In genomic region chr6:53982612-53983011, GRCm38 (mm10) we compare ENCODE assay signal across 17 mouse cellular contexts. TPM values are rescaled to one million over a fixed set of nuclear protein-coding genes. Genes with fewer than 3 reads are reported as not detected.
DNase-seq lines count a peak whose midpoint lies in the region; ATAC-seq and TF ChIP-seq lines count a peak whose summit lies in the region.
"Had no signal": no experiment of that assay in that cellular context is flagged by ENCODE, and none has a peak within 500 bp of the region (broad histone marks: within the 10 kb centered on the region; RNA-seq: fewer than 3 reads in every experiment).

No protein-coding gene starts in this region.

- H3K4me2 ChIP-seq in midbrain, embryonic 16.5 days (ENCODE audit: low read length): no peak overlapping the region
- H3K4me2 ChIP-seq: heart, embryonic 15.5 days; liver, embryonic 12.5 days; midbrain, embryonic 13.5 days had no signal

- TF ChIP-seq POLR2A in heart, adult 2 months (IDR thresholded peaks at IDR 0.05; ENCODE audit: insufficient read depth, low read depth, low read length): no peak

- no peak for ATAC-seq in midbrain, embryonic 16.5 days
- ATAC-seq: inflammation-experienced regulatory T-cells, adult 6 months; liver, embryonic 12.5 days; midbrain, embryonic 13.5 days had no signal

- WGBS in heart, adult 2 months: 54% methylated on average over 4 of the region's 4 CpGs
- 63% methylated on average over 4 of the region's 4 CpGs for WGBS in midbrain, embryonic 10.5 days
- 71% methylated on average over 4 of the region's 4 CpGs for WGBS in midbrain, embryonic 16.5 days

- no peak overlapping the region for H3K27ac ChIP-seq in heart, adult 2 months
- H3K27ac ChIP-seq in midbrain, embryonic 10.5 days (replicated peaks): peak overlapping the region; percentile 59; the same call in 1 of the 2 replicates
- no peak overlapping the region for H3K27ac ChIP-seq in midbrain, embryonic 16.5 days (ENCODE audit: low read length)
- H3K27ac ChIP-seq: heart, embryonic 15.5 days; liver, embryonic 12.5 days; midbrain, embryonic 13.5 days had no signal

- DNase-seq in heart, adult 2 months: no peak
- no peak for DNase-seq in heart, postnatal 14 days
- no peak for DNase-seq in midbrain, embryonic 10.5 days (ENCODE audit: low spot score)
- peak; percentile 55 for DNase-seq in lung, postnatal 10 days
- DNase-seq in thymus, postnatal 25 days: peak; percentile 15
- DNase-seq in cerebellum, postnatal 10 days: no peak
- DNase-seq in spleen, adult 12 weeks (ENCODE audit: low spot score): no peak
- DNase-seq: cerebellum, postnatal 14 days; right cerebral cortex, postnatal 4 days had no signal

- no peaks in the 10 kb centered on the region for H3K79me2 ChIP-seq in heart, adult 2 months (replicated peaks; ENCODE audit: control insufficient read depth, insufficient read depth, low read length)

- no peak overlapping the region for H3K9ac ChIP-seq in heart, adult 2 months (ENCODE audit: low read depth, low read length)
- no peak overlapping the region for H3K9ac ChIP-seq in midbrain, embryonic 16.5 days (ENCODE audit: low read depth, low read length)
- H3K9ac ChIP-seq: heart, embryonic 15.5 days; liver, embryonic 12.5 days; midbrain, embryonic 13.5 days had no signal

- H3K4me3 ChIP-seq in heart, adult 2 months: no peak overlapping the region
- H3K4me3 ChIP-seq in midbrain, embryonic 10.5 days: no peak overlapping the region
- H3K4me3 ChIP-seq in midbrain, embryonic 16.5 days (ENCODE audit: low read depth, low read length): no peak overlapping the region
- H3K4me3 ChIP-seq: heart, embryonic 15.5 days; liver, embryonic 12.5 days; midbrain, embryonic 13.5 days had no signal

- intact Hi-C loops in heart, adult 2 months (cut with DNase I): no loop called here
- intact Hi-C loops in heart, postnatal 14 days (cut with DNase I): no loop called here

- TF ChIP-seq CTCF in heart, adult 2 months (IDR thresholded peaks at IDR 0.05): peak; percentile 36

- peaks cover 2% of the 10 kb centered on the region; the same call in 1 of the 2 replicates for H3K4me1 ChIP-seq in heart, adult 2 months (ENCODE audit: control insufficient read depth, insufficient read depth, low read length)
- peaks cover 16% of the 10 kb centered on the region for H3K4me1 ChIP-seq in midbrain, embryonic 10.5 days
- H3K4me1 ChIP-seq in midbrain, embryonic 16.5 days (ENCODE audit: control insufficient read depth, insufficient read depth, low read length): no peaks in the 10 kb centered on the region

- no peak for TF ChIP-seq EP300 in heart, adult 2 months (IDR thresholded peaks at IDR 0.05; ENCODE audit: insufficient read depth, low read depth, low read length)

- no peaks in the 10 kb centered on the region for H3K36me3 ChIP-seq in heart, adult 2 months (ENCODE audit: control insufficient read depth, insufficient read depth, low read length)
- no peaks in the 10 kb centered on the region for H3K36me3 ChIP-seq in midbrain, embryonic 10.5 days
- no peaks in the 10 kb centered on the region for H3K36me3 ChIP-seq in midbrain, embryonic 16.5 days (ENCODE audit: control insufficient read depth, insufficient read depth, low read length)
- H3K36me3 ChIP-seq: heart, embryonic 15.5 days; liver, embryonic 12.5 days; midbrain, embryonic 13.5 days had no signal

- H3K9me3 ChIP-seq in midbrain, embryonic 10.5 days (replicated peaks): no peaks in the 10 kb centered on the region
- H3K9me3 ChIP-seq in midbrain, embryonic 16.5 days (replicated peaks; ENCODE audit: control insufficient read depth, low read length, poor library complexity, severe bottlenecking): no peaks in the 10 kb centered on the region
- H3K9me3 ChIP-seq: heart, embryonic 15.5 days; liver, embryonic 12.5 days; midbrain, embryonic 13.5 days had no signal

- no peaks in the 10 kb centered on the region for H3K27me3 ChIP-seq in heart, adult 2 months (ENCODE audit: control insufficient read depth, insufficient read depth, low read length)
- no peaks in the 10 kb centered on the region for H3K27me3 ChIP-seq in midbrain, embryonic 10.5 days (ENCODE audit: low read depth, poor library complexity, severe bottlenecking)
- no peaks in the 10 kb centered on the region for H3K27me3 ChIP-seq in midbrain, embryonic 16.5 days (ENCODE audit: control insufficient read depth, insufficient read depth, low read depth, low read length)
- H3K27me3 ChIP-seq: heart, embryonic 15.5 days; midbrain, embryonic 13.5 days had no signal

RNA-seq across cellular contexts. Expression of gene Cpvl, which starts 4.1 kb away (rescaled TPM):
- not detected for total RNA-seq in heart, adult 2 months (2021)
- not detected in 2 replicates for polyA plus RNA-seq in heart, adult 2 months (2012; rRNA removed)
- total RNA-seq in heart, postnatal 14 days (2021): not detected
- 0.07 TPM in 1 of 2 replicates, not detected in the other for polyA plus RNA-seq in midbrain, embryonic 10.5 days (2016; fragmentation: Nextera tagmentation; extraction: Ambion mirVana)
- not detected in 2 replicates for polyA plus RNA-seq in midbrain, embryonic 16.5 days (2015; fragmentation: Nextera tagmentation; extraction: Ambion mirVana)
- total RNA-seq: gastrocnemius, adult 18-20 months; layer of hippocampus, adult 8-10 months had no signal
- polyA plus RNA-seq: heart, embryonic 15.5 days; inflammation-experienced regulatory T-cells, adult 6 months; liver, embryonic 12.5 days; midbrain, embryonic 13.5 days; neural tube, embryonic 14.5 days had no signal

RNA-seq across cellular contexts. Expression of gene Chn2, which starts 56.7 kb away (rescaled TPM):
- 1 to 10 TPM; 2.0 to 2.3 TPM for total RNA-seq in heart, adult 2 months (2021)
- 2.3 and 3.4 TPM in 2 replicates for polyA plus RNA-seq in heart, adult 2 months (2012; rRNA removed)
- total RNA-seq in heart, postnatal 14 days (2021): 1 to 10 TPM; 3.7 to 4.3 TPM
- 17.3 and 20.0 TPM in 2 replicates for polyA plus RNA-seq in midbrain, embryonic 10.5 days (2016; fragmentation: Nextera tagmentation; extraction: Ambion mirVana)
- 29.2 and 32.4 TPM in 2 replicates for polyA plus RNA-seq in midbrain, embryonic 16.5 days (2015; fragmentation: Nextera tagmentation; extraction: Ambion mirVana)

Comparison
In these comparisons a context has a peak if more than half of its experiments do, and no peak if none do; other contexts are left out.
1. DNase-seq: peak in lung, postnatal 10 days (single experiment) and thymus, postnatal 25 days (single experiment); none in heart, adult 2 months (0 of 2), heart, postnatal 14 days (0 of 2), midbrain, embryonic 10.5 days (single experiment), cerebellum, postnatal 10 days (0 of 2) and spleen, adult 12 weeks (single experiment).